Mouse (Mus musculus) left cerebral cortex, adult 18-20 months (tissue): ENCODE data around the gene Zbtb8b. TPM values are rescaled to one million over a fixed set of nuclear protein-coding genes. Genes with fewer than 3 reads are reported as not detected.
"Not testable (repeated sequence)": the region's sequence is repeated elsewhere in the genome, so short reads cannot be mapped to it uniquely, and the experiment has no call there.

ENCODE experiments used
- DNase-seq, 2 experiments: peaks; one replicate each; pipeline ENCODE4 v3.0.0; 2021 to 2022; ENCODE audit warnings: low spot score in 2 of 2, mixed read lengths in 1 of 2
- total RNA-seq, 2 experiments: library from RNA; stranded (reverse); gene quantifications; 2 replicates each; pipeline ENCODE4 v1.2.3; 2021

The Zbtb8b gene
- total RNA-seq, 2 experiments from 2014 or later, result 6.2 to 7.2 TPM

DNA sequence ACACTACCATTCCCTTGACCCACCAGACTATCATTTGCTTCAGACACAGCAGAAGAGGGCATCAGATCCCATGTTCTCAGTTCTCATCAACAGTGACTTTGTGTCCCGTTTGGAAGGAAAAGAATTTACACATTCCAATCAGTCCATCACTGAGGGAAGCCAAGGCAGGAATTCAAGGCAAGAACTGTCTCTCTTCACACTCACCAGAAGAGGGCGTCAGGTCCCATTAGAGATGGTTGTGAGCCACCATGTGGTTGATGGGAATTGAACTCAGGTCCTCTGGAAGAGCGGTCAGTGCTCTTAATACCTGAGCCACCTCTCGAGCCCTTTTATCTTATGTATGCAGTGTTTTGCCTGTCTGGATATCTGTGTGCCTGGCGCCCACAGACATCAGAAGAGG is 22.3 kb downstream of the Zbtb8b start:
- no peak for DNase-seq

DNA sequence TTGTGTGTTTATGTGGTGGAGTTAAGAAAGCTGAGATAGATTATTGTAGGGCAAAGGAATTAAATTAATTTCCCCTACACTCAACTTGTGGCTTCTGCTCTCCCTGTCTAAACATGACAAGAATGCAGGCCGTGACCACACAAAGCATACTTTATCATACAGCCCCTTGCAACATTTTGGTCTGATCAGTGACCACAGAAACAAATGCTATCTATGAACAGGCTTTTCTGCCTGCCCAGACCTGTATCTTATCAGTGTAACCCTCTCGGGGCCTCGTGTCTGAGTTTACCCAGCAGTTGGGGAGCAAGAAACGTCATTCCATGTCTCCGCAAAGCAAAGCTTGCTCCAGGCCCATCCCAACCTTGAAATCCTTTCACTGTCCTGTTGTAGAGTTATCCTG is 24.2 kb downstream of the Zbtb8b start:
- DNase-seq, result no peak

DNA sequence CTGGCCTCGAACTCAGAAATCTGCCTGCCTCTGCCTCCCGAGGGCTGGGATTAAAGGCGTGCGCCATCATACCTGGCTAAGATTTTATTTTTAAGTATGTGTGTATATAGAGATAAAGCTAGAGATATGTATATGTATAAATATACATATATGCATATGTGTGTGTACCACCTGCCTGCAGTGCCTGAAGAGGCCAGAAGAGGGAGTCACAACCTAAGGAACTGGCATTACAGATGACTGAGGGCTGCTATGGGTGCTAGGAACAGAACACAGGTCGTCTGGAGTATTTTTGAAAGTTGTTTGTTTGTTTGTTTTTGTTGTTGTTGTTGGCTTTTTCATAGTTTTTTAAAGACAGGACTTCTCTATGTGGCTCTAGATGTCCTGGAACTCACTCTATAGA is 24.8 kb downstream of the Zbtb8b start:
- DNase-seq, result no peak

DNA sequence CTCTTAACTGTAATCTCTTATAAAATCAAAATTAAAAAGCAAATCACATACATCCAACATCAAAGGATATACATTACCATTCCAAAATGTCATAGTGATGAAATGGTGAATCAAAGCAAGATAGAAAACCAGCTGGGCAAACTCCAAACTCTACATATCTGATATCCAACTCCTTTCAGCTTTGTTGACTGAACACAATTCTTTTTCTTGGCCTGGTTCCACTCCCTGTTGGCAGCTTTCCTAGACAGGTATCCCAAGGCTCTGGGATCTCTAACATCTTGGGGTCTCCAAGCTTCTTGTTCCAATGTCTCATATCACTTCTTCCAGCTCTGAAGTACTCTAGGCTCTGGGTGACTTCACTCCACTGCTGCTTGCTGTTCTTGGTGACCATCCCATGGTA is 29.7 kb downstream of the Zbtb8b start:
- DNase-seq, result no peak

DNA sequence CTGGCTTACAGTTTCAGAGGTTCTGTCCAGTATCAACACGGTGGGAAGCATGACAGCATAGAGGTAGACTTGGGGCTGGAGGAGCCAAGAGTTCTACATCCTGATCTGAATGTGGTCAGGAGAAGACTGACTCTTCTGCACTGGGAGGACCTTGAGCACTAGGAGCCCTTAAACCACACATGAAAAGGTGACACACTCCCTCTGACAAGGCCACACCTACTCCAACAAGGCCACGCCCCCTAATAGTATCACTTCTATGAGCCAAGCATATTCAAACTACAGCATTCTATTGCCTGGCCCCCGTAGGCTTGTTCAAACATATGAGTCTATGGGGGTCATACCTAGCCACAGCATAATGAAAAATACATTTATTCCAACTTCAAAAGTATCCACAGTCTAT is 30.1 kb downstream of the Zbtb8b start:
- not testable (repeated sequence) for DNase-seq

DNA sequence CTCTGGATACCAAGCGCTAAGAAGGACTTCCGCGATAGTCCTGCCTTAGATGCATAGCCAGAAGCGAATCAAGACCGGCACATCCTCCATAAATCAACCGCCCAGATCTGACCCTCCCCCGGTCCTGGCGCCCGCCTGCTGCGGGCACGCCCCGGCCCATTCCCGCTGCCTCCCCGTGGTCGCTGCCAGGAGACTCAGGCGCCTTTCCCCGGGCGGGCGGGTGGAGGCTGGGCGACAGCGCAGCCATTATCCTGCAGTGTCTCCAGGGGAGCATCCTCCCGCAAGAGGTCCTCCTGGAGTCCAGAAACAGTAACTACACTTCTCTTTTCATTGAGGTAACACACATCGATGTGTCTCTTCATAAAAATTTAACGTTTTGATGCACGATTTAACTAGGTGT is 34.2 kb downstream of the Zbtb8b start:
- DNase-seq, result peak; percentile 14 to 23

DNA sequence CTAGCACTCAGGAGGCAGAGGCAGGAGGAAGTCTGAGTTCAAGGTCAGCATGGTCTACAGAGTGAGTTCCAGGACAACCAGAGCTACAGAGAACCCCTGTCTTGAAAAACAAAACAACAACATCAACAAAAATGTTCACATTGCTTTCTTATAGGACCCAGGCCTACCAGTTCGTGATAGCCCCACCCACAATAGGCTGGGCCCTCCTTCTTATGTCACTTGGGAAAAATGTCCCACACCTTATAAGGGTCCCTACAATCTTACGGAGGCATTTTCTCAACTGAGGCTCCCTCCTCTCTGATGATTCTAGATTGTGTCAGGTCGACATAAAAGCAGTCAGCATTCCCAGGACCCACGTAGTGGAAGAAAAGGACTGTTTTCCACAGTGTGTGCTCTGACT is 40.8 kb downstream of the Zbtb8b start:
- DNase-seq, result no peak

DNA sequence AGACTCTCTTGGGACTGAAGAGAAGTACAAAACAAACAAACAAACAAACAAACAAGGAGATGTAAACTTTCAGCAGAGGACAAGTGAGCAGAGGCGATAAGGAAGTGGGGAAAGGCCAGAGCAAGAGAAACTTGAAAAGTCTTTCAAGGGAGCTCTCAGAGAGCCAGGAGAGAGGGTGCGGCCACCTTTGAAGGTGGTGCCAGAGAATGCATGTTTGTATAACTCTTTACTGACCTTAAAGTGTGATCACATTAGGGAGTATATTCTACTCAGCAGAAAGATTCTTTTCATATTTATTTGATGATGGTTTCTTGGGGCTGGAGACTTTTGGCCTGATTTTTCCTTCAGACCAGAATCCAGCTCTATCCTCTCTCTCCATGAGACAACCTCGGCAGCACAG is 43.7 kb downstream of the Zbtb8b start:
- no peak for DNase-seq

DNA sequence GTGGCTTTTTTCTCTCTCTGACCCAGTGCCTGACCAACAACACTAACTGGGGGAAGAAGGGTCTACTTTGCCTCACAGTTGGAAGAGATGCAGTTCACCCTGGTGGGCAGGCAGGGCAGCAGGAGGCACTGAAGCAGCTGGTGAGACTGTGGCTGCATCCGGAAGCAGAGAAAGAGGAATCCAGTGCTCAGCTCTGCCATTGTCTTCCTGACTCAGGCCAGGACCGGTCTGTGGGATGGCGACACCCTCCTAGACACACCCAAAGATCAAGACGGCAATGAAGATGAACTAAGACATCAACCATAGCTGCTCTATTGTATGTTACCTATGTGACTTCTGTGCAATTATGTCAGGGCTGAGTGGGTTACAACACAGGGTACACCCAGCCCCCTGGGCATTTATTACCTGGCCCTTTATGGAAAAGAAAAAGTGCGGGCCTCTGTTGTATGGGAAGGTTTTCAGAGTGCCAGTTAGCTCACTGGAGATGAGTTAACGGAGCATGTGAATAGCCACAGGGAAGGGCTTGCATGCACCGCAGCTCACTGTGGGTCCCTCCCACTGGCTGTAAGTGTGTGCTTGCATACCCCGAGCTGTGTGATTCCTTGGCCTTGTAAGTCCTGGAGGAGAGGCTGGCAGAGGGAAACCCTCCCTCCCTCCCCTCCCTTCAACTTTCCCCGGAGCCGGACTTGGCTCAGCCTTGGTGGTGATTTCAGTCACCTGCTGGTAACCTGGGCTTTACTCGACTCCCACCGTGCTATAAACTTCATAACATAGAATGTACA is 46.4 kb downstream of the Zbtb8b start:
- no peak for DNase-seq

DNA sequence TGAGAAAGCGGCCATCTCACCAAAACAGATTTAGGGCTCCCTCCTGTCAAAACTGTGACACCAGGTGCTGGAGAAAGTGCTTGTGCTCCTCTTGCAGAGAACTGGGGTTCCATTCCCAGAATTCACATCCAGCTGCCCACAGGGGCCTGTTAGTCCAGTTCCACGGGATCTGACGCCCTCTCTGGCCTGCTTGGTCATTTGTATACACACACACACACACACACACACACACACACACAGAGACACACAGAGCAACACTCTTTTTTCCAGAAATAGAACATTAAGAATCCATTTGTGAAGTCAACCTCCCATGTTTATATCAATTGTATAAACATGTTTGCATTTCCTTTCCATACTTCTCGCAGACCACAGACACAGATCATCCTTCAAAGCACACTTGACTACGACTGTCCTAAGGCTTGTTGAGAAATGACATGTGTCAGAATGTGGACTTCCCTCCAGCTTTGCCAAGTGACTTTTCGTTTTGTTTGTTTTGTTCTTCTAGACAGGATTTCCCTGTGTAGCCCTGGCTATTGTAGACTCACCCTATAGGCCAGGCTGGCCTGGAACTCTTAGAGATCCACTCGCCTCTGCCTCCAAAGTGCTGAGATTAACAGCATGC is 49.6 kb downstream of the Zbtb8b start:
- DNase-seq, result no peak

DNA sequence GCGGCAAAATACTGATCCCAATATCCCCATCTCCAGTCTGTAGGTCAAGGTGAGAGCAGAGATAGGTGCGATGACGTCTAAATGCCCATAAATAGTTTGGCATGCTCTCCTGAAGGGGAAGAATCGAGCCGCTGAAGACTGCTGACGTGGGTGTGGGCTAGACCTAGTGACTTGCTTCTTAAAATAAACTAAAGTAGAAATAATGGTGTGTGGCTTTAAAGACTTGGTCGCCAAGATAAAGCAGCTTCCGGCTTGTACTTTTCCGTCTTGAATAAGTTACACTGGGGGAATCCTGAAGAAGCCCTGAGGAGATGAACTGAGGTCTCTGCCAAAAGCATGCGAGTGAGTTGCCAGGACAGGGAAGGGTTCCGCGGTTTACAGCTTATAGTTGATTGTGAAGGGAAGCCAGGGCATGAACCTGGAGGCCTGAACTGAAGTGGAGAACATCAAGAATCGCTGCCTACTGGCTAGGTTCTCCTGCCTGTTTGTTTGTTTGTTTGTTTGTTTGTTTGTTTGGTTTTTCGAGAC is 50.4 kb downstream of the Zbtb8b start:
- no peak for DNase-seq

DNA sequence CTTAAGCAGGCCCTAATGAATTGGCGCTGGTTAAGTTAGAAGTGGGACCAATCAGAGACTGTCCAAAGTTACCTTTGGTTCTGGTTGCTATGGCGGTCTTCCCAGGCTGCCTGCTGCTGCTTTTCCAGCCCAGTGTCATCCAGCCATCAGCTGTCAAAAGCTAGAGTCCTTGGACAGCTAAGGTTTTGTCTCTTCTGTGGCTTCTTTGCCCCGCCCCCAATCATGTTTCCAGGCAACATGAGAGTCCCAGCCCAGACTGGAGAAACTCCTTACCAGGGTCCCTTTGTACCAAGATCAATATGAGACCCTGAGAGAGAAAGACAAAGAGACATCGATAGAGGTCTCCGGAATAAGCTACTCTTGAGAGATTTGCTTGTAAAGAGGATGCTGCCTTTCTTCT is 52.2 kb downstream of the Zbtb8b start:
- DNase-seq, result no peak

DNA sequence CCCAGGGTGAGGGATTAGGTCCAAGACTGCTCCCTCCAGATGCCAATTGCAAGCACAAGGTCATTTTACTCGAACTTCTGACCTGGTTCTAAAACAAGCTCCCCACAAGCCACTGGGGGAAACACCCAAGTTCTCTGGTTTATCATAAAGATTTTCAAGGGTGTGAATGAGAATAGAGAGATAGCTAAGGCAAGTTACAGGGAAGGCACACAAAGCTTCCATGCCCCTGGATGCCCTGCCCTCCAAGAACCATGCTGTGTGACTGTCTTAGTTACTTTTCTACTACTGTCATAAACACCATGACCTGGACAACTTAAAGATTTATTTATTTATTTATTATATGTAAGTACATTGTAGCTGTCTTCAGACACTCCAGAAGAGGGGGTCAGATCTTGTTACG is 53.7 kb downstream of the Zbtb8b start:
- DNase-seq, result no peak

DNA sequence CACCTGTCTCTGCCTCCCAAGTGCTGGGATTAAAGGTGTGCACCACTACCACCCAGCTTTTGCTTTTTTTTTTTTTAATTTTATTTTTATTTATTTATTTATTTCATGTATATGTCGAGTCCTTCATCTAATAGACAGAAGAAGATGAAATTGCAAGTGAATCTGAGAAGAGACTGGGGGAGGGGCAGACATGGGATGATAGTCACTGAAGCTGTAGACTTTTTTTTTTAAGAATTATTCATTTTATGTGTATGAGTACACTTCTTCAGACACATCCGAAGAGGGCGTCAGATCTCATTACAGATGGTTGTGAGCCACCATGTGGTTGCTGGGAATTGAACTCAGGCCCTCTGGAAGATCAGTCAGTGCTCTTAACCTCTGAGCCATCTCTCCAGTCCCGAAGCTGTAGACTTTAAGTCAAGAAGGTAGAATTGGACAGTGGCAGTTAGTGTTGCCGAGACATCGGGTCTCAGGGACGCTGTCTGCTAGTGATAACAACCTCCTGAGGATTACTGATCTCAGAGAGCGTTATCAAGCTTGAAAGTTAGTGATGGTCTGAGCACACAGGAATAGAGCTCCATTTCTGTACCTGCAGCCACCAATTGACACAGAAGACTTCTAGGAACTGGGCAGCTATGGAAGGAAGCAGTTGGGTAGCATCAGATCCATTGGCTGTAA is 54.2 kb downstream of the Zbtb8b start:
- no peak for DNase-seq

DNA sequence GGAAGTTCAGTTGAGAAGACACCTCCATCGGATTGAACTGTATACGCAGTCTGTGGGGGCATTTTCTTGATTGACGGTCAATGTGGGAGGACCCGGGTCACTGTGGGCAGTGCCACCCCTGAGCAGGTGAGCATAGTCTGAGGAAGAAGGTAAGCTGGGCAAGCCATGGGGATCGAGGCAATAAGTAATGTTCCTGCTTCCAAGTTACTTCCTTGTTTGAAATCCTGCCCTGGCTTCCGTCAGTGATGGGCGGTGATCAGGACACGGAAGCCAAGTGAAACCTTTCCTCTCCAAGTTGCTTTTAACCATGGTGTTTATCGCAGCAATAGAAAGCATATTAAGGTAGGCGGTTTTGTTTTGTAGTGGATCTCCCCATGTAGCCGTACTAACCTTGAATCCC is 55.0 kb downstream of the Zbtb8b start:
- DNase-seq, result no peak

DNA sequence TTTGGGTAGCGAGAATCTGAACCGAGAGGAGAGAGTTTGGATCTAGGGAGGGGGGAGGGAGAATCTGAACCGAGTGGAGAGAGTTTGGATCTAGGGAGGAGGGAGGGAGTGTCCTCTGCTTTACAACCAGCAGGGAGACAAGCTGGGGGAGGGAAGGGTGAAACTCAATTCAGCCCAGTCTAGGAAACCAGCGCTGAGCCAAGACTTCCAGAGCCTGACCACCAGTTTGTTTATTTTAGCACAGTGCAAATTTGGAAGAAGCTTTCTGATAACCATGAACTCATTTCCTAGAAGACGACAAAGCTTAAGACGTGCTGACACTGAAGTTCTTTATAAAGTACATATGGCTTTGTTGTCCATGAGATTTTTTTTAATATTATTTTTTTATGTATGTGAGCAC is 56.2 kb downstream of the Zbtb8b start:
- DNase-seq, result no peak

DNA sequence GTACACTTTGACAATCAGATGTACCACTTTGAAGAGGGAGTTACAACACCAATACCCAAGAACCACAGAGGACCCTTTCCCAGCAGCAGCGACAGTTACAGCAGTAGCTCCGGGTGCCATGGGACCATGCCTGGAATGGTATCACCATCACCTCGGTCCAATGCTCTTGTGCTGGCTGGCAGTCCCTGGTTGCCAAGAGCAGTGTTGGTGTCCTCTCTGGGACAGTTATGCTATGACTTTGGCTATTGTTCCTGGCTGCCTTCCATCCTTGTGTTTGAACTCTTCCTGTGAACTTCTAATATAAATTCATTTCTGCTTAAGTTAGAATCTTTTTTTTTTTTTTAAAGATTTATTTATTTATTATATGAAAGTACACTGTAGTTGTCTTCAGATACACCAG is 57.1 kb downstream of the Zbtb8b start:
- DNase-seq, result no peak

DNA sequence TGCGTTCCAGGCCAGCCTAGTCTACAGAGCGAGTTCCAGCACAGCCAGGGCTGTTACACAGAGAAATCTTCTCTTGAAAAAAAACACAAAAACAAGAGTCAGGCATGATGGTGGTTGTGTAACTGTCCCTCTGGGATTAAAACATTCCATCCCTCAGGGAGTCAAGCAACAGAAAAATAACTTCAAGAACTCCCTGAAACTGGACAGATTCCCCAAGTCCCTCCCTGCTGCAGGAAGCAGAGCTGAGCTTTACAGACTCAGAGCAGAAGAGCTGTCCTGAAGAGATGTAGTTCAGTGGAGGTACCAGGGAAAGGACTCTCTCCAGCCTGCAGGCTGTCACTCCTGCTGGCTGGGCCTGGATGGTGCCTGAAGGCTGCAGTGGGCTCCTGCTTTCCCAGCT is 58.2 kb downstream of the Zbtb8b start:
- DNase-seq, result no peak

DNA sequence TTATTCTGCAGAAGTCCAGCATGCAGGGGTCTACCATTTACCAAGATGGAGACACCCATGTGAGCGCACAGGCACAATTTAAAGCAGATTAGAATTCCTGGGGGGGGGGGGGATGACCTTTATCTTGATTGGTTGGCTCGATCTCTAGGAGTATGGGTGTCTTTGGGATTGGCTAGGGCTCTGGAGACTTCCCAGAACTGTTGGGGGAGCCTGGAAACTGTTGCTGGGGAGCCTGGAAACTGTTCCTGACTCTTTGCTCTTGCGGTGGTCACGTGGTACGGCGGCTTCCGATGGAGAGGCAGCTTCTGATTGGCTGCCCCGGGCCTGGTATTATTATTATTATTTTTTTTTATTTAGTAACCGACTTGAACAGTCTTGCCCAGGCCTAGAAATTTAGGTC is 58.6 kb downstream of the Zbtb8b start:
- DNase-seq, result no peak

DNA sequence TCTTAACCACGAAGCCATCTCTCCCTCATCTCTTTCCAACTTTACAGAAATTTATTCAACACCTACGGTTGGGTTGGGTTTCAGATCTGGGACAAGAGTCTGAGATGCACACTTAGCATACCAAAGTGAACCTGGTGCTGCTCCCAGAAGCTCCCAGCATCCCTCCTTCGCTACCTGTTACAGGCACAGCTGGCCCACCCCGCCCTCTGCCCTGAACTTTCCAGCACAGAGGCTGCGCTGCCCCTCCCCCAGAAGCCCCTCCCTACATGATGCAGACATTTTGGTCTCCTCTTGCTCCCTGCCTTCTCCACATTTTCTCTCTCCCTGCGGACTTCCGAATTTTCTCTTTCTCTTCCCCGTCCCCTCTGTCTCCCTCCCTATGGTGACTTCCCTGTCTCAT is 59.5 kb downstream of the Zbtb8b start:
- no peak for DNase-seq

DNA sequence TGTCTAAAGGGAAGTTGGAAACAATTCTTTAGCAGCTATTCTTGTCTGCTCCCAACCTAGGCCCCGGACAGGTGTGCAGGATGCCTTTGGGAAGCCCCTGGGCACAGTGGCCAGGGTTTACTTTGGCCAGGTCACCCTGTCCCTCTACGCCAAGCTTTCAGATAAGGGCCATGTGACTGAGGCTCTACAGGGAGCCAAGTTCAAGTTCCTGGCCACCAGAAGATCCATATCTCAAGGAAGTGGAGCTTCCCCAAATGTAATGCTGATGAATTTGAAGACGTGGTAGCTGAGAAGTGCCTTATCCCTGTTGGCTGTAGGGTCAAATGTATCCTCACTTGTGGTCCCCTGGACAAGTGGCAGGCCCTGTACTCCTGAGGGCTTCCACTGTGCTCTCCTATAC is 60.8 kb downstream of the Zbtb8b start:
- no peak for DNase-seq
